Mouse (Mus musculus) MN1 (cell line): Measurements from ENCODE around the gene Haus2.

Experiments used
- DNase-seq: peaks from one replicate; pipeline ENCODE4 v3.0.0-alpha.2; 2016; ENCODE audit warnings: low spot score

Haus2 gene

DNA sequence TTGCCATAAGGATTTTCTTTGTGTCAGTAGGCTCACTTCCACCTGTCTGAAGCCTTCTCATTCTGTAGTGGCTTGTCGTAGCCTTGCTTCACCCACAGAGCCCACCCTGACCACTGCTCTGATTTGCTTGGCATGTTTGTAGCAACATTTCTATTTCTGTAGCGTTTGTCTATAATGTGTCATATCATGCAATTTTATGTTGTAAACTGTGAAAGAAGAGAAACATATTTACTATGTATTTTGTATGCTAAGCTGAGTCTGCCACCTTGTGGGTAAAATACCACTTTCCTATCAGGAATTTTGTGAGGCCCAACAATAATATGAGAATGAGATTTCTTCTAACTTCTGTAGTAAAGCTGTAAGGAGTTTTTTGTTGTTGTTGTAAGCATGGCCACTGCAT lies 61.1 kb downstream of the Haus2 start:
- peak; percentile 19 for DNase-seq
